Mouse (Mus musculus) CD4-positive, CD25-positive, alpha-beta regulatory T cell, adult 4 months (primary cell): ENCODE measurements at regions not wholly inside any gene's neighbourhood (a gene's known extent, or its start where the extent isn't known, plus 50 kb on each side); places are given as distances from the start of the nearest gene placed in this dataset.
"Not testable (repeated sequence)": the region's sequence is repeated elsewhere in the genome, so short reads cannot be mapped to it uniquely, and the experiment has no call there.

ENCODE experiments used
- ATAC-seq: one replicate; pipeline ENCODE4 v1.8.0; 2017

DNA sequence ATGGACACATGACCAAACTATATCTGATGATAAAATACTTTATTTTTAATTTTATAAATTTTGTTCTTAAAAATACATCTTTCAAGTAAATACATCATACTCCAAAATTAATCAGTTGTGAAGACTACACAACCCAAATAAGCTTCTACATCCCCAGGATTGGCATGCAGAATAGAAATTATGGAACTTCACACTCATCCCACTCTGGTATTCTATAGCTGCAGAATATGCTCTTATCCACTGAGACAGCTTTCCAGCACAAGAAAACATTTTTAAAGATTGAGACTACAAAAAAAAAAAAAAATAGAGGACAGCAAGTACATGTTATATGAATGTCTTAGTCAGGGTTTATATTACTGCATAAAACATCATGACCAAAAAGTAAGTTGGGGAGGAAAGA, 94.4 kb downstream of the Gm11232 start:
- no peak for ATAC-seq

DNA sequence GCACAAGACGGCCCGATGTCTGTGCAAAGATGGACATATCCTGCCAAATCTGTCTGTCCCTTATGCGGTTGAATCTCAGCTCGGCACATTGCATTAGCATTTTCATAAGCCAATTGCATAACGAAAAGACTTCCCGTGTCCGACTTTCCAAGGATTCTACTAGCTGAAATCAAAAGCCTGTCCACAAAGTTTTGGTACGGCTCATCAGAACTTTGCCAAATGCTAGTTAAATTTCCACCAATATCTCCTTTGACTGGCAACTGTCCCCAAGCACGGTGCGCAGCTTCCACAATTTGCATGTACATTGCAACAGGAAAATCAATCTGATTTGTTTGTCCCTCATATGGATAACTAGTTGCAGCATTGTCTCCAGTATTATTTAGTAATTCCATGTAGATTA, 117.2 kb downstream of the Gm11232 start:
- ATAC-seq: no peak

DNA sequence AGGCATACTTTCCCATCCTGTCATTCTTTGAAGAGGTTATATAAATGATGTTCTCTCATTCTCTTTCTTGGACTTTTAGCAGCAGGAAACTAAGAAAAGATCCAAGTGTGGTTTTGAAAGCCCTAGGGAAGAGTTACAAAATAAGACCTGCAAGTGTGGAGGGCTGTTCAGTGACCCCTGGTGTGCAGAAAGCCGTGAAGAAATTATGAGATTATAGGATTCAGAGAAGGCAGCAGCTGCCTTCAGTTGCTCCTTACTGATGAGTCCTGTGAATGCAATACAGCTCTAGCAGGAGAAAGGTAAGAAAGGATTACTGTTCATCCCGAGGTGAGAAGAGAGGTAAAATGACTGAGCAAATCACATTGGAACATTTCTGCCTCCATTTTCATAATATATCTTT, 130.7 kb downstream of the Gm11232 start:
- no peak for ATAC-seq

- no peak for ATAC-seq
These were observed 131.1 kb downstream of the Gm11232 start for GRCm38 (mm10) chr4:71626626-71627025.

DNA sequence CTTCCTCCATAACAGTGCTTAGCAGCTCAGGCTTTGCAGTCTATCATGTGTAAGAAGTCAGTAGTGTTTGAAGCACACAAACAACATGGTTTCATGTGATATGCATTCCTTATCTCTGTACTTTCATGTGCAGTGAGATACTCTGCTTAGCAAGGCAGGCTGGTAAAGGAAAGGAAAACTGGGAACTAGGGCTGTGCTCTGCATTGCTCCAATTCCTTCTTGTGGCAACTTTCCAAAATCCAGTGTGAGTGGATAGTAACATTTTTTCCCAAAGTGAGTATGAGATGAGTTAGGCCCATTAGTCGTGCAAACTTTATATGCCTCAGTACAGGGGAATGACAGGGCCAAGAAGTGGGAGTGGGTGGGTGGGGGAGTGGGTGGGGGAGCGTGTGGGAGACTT, 133.0 kb downstream of the Gm11232 start:
- no peak for ATAC-seq

GRCm38 (mm10) chr4:71613720-71614119, 144.0 kb downstream of the Gm11232 start:
- ATAC-seq: no peak

GRCm38 (mm10) chr4:71585880-71586279, 171.9 kb downstream of the Gm11232 start:
- ATAC-seq: no peak

DNA sequence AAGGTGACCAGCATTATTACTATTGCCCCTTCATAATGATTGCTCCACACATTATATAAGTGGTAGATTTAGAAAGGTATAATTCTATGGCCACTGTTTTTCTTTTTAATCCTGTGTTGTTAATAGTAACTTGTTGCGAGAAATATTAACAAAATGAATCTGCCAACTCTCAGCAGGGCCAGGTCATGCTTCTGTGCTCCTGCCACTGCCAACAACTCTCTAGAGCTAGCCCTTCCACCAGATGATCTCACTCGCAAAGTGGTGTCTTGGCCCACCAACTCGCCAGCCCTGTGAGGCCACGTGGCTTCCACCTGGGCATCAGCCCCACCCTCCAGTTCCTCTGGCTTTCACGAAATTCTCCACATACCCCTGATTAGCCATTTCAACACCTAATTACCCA, 197.1 kb downstream of the Gm11232 start:
- no peak for ATAC-seq

GRCm38 (mm10) chr4:71539200-71539599, 218.6 kb downstream of the Gm11232 start:
- ATAC-seq: no peak

GRCm38 (mm10) chr4:71537971-71538370, 219.8 kb downstream of the Gm11232 start:
- no peak for ATAC-seq

- no peak for ATAC-seq
These were observed 233.4 kb downstream of the Gm11232 start for GRCm38 (mm10) chr4:71524255-71524970.

GRCm38 (mm10) chr4:71520751-71521150, 237.0 kb downstream of the Gm11232 start:
- ATAC-seq: no peak

DNA sequence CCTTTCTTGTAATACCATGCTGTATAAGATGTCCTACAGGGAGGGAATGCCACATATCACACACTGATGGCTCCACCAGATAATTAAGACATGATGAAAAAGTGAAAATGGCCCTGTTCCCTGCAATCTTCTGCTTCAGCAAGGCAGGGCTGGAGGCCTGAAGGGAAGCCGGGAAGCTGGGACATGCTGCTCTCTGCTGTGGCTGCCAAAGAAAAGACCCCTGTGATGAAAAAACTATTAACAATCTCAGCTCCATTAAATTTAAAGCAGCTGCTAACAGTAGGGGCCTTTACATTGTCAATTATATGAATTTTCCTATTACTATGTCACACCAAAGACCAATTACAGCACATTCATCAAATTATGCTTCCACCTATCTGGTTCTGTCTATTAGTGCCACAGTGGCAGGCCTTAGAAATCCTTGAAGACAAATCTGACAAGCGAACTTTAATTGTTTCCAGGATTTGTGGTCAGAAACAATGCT, 239.8 kb downstream of the Gm11232 start:
- no peak for ATAC-seq

GRCm38 (mm10) chr4:71506911-71507310, 250.9 kb downstream of the Gm11232 start:
- no peak for ATAC-seq

- no peak for ATAC-seq
These were observed 268.0 kb downstream of the Gm11232 start for GRCm38 (mm10) chr4:71489788-71490187.

DNA sequence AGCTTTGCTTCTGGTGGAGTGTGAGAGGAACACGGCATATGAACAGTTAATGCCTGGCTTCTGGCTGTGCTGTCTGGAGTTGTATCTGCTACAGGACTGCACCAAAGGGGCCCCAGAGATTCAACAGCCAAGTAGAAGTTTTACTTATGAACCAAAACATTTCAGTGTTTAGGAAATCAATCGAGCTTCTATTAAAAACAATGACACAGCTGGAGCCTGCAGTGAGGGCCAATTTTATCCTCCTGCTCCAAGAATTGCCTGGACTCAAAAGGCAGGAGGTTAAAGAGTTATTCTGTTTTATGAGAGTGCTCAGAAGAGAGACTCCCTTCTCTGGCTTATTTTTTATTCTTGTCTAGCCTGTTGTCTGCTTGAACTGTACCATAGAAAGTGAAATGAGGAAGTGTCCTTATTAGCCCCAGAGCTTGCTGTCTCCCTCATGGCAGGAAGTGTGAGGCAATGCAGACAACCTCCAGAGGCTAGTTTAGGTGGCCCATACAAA, 269.1 kb downstream of the Gm11232 start:
- ATAC-seq: no peak

GRCm38 (mm10) chr4:71488059-71488458, 269.7 kb downstream of the Gm11232 start:
- ATAC-seq: no peak

DNA sequence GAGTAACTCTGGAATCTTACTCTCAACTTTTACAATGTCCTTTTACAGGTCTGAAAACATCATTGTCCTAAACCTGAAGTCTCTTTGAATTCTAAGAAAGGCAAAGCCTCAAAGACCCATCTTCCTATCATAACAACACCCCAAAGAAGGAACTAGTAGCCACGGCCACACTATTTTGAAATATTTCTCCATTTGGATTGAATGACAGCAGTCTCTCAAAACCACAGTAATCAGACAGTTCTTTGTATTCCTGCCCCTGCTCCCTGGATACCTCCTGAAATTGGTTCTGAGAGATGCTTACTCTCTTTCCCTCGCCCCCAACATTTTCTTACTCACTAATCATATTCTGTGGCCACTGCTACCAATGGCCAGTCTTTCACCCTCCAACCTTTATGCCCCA, 276.8 kb downstream of the Gm11232 start:
- no peak for ATAC-seq

DNA sequence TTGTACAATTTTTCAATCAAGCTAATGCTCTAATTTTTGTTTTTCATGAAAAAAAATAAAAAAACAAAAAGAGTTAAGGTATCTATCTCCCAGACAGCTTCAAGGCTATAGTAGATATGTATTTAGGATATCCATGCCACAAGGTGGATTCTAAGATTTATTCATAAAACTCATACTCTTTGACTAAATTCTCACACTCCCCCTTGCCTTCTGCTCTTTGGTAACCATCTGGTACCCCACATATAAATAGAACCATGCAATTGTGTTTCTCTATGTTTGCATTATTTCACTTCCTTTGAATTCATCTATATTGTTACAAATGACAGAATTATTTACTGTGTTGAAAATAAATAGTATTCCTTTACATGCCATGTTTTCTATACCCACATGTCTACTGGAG, 287.2 kb downstream of the Gm11232 start:
- ATAC-seq: no peak

DNA sequence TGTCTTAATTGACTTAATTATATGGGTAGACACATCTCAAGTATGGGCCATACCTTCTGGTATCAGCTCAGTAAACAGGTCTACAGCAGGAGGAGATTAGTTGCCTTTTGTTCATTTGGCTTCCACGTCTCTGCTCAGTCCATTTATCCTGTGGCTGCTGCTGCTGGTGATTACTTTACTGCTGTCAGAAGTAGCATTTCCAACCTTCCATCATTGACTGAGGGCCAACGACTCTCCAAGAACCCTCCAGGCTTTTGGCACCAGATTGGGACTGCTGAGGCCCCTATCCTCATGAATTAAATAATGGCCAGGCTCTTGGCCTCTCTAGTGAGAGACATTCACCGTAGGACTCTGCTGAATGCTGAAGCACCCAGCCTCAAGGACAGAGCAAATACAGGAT, 303.0 kb downstream of the Gm11232 start:
- no peak for ATAC-seq

- no peak for ATAC-seq
These were observed 304.3 kb downstream of the Gm11232 start for GRCm38 (mm10) chr4:71453499-71453898.

- no peak for ATAC-seq
These were observed 311.3 kb downstream of the Gm11232 start for GRCm38 (mm10) chr4:71446461-71446860.

DNA sequence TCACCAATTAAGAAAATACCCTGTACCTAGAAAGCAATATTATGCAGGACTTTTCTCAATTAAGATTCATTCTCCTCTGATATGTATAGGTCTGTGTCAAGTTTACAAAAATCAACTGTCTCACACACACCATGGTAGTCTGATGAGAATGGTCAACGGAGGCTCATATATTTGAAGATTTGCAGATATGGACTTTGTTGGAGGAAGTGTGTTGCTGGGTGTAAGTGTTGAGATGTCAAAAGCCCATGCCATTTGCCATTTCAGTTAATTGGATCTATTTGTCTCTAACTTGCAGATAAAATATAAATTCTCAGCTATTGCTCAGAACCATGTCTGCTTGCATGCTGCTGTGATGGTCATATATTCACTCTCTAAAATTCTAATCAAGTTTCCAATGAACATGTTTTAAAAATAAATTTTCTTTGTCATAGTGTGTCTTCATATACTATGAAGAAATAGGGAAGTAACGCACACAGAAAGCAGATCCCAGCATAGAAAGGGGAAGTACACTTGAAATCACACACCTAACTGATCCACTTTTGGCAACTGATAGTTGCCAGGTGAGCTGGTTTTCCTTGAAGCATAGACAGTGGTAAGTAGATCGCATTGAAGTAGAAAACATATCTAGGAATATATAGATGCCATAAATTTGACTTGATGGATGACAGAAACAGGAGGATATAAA, 326.4 kb downstream of the Gm11232 start:
- ATAC-seq: no peak

- ATAC-seq: not testable (repeated sequence)
These were observed 335.6 kb downstream of the Gm11232 start for GRCm38 (mm10) chr4:71422121-71422520.
